Mouse (Mus musculus) retina, adult 2 months (tissue): ENCODE measurements around the gene Gli2.
A peak's percentile ranks its signal among the peaks of the same experiment; 100 is the strongest.

ENCODE experiments used
- DNase-seq: peaks from one replicate; pipeline ENCODE4 v3.0.0-alpha.2; 2012; ENCODE audit warnings: low read depth, low spot score

Gli2 gene

GRCm38 (mm10) chr1:118994482-118995105 is 58.8 kb downstream of the Gli2 start:
- DNase-seq, result no peak

GRCm38 (mm10) chr1:118993775-118994174 is 59.6 kb downstream of the Gli2 start:
- DNase-seq, result no peak

DNA sequence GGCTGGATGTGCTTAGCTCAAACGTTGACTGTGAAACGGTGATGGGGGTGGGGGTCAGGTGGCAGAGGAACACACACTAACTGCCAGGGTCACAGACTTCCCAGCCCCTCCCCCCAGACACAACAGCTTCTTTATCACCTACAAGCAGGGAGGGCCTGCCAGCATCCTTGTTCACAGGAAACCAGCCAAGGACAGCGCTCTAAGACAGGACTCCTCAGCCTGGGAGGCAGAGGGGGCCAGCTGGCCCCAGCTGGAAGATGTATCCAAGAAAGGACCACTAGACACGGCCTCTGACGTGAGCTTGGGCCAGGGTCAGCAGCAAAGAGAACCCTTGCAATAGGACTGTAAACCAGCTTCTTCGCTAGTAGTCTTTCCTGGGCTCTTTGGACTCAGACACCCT is 65.1 kb downstream of the Gli2 start:
- DNase-seq, result no peak

GRCm38 (mm10) chr1:118987538-118987937 is 65.9 kb downstream of the Gli2 start:
- DNase-seq, result no peak

- no peak for DNase-seq
Observed at GRCm38 (mm10) chr1:118983389-118983788, 70.0 kb downstream of the Gli2 start.

DNA sequence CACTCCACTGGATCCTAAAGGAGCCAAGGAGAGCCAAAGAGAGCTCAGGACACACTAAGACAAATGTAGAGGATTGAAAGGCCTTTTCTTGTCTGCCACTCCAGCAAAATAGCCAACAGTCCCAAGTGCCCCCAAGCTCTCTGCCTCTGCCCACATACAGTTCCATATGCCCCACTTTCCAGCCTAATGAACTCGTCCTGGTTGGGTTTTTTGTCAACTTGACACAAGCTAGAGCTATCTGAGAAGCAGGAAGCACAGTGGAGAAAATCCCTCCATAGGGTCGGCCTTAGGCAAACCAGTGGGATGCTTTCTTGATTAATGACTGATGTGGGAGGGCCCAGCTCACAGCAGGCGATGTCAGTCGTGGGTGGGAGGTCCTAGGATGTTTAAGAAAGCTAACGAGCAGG is 70.6 kb downstream of the Gli2 start:
- DNase-seq, result no peak

DNA sequence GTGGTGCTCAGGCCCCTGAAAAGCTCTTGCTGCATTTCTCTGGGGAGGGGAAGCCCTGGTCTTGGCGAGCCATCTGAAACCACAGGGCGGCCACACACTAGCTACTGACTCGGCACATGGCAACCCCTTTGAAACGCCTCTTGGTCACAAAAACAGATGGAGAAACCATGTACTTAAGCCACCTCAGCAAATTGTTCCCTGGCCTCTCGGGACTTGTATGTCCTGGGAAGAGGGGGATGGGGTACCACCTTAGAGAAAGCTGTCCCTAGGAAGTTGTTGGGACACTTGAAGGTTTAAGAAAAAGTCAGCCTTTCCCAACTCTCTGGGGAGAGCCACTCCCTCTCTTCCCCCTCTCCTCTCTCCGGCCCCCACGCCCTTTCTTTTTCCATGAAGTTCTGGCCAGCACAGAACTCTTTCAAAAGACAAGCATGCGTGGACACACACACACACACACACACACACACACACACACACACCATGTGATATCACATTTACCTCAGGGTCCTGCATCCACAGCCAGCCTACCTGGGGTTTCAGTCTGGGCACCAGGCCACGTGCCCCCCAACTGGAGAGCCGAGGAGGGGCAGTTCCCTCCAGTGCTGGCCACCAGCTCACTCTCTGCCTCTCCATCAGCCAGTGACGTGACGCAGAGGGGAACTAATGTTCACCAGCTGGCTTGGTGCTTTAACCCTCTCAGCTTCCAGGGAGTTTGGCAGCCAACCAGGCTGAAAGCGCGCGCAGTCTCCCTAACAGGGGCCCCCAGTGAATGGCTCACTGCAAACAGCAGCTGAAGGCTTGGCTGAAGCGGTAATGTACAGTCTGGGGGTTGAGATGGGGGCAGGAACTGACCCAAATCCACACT is 71.2 kb downstream of the Gli2 start:
- no peak for DNase-seq

- no peak for DNase-seq
Observed at GRCm38 (mm10) chr1:118980636-118981035, 72.8 kb downstream of the Gli2 start.

DNA sequence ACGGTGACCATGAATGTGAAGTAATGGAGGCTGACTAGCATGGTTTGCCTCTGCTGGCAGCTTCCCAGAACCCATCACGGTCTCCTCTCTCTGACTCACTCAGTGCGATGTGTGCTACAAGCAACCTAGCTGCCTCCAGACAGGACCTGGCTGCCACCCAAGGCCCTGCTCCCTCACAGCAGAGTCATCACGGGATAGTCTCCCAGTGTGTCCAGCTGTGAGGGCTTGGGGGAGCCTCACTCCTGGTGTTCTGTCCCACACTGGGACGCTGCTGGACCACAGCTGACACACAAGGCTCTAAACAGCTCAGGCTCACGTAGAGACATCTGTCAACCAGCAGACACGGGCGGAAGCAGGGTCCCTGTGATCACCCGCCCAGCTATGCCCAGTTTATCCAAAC is 76.8 kb downstream of the Gli2 start:
- no peak for DNase-seq

DNA sequence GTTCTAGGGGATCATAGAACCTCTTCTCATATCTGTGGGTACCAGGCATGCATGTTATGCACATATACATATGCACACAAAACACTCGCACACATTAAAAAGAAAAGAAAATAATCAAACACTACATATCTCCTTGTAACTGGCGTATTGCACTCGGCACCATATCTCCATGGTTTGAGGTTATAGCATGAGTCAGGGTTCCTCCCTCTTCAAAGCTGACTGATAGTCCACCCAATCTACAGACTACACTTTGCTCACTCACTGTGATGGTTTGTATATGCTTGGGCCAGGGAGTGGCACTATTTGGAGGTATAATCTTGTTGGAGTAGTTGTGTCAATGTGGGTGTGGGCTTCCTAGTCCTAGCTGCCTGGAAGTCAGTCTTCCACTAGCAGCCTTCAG is 78.0 kb downstream of the Gli2 start:
- DNase-seq, result no peak

- no peak for DNase-seq
Observed at GRCm38 (mm10) chr1:118970068-118970467, 83.4 kb downstream of the Gli2 start.

GRCm38 (mm10) chr1:118969409-118969808 is 84.0 kb downstream of the Gli2 start:
- no peak for DNase-seq

DNA sequence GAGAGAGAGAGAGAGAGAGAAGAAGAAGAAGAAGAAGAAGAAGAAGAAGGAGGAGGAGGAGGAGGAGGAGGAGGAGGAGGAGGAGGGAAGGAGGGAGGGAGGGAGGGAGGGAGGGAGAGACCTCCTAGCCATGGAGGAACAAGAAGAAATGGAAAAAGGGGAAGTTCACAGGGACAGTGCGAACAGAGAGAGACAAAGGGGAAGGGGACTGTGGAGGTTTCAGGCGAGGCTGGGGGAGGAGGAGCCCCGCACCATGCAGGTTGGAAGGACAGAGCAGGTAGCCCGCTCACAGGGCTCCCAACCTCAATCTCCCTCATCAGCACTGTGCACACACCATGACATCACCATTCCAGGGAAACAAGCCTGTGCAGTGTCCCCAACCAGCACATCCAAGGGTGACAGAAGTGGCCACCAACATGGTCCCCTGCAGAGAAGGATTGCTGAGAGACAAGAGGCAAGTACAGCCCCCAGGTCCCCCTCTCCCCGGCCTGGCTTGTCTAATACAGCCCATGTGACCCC is 84.7 kb downstream of the Gli2 start:
- DNase-seq, result no peak

GRCm38 (mm10) chr1:118967976-118968375 is 85.4 kb downstream of the Gli2 start:
- DNase-seq, result no peak

DNA sequence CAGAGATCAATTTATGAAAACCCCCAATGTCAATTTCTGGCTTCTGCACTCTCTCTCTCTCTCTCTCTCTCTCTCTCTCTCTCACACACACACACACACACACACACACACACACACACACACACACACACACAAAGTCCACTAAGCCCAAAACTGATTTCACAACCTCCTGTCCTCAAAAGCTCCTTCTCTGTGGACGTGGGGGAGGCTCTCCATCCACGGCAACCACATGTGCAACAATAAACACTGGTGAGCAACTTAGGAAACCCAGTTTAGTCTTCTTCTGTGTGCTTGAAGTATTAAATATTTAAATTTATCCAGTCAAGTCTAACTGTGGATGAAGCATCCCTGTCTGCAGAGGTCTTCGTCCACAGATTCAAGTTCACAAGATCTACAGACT is 86.1 kb downstream of the Gli2 start:
- DNase-seq, result no peak

- no peak for DNase-seq
Observed at GRCm38 (mm10) chr1:118958644-118959043, 94.8 kb downstream of the Gli2 start.

DNA sequence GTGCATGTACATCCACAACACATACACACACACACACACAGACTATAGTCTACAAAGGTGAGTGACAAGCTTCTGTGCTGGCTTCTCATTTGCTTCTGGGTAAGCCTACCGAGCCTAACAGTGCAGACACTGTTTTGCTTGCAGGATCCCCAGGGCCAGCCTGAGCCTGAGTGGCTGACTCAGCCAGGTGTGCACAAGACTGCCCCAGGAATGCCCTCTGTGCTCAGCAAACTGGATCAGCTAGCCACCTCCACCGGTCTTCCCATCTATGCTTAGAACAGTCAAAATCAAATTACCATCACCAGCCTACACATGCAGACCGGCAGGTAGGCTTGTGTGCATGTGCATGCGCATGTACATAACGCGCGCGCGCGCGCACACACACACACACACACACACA is 97.6 kb downstream of the Gli2 start:
- DNase-seq, result no peak

GRCm38 (mm10) chr1:118954434-118955301 is 98.8 kb downstream of the Gli2 start:
- peak; percentile 22 for DNase-seq

- no peak for DNase-seq
Observed at GRCm38 (mm10) chr1:118953031-118953430, 100.4 kb downstream of the Gli2 start.

- no peak for DNase-seq
Observed at GRCm38 (mm10) chr1:118952318-118952717, 101.1 kb downstream of the Gli2 start.

DNA sequence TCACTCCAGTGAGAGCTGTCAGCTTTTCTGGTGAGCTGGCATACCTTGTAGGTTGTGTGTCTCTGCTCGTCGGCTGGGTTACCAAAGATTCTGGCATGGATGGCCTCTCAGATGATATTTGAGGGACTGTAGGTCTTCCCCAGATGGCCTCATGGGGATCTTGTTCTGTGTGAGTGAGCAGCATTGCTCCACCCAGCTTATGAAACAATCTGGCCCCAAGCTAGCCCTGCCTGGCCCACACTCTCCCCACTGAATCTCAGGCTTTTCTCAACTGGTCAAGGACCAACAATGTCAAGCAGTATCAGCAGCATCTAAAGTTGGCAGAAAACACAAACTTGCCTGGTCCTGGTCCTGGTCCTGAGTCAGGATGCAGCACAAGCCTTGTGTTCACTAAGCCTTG is 105.0 kb downstream of the Gli2 start:
- DNase-seq, result no peak

DNA sequence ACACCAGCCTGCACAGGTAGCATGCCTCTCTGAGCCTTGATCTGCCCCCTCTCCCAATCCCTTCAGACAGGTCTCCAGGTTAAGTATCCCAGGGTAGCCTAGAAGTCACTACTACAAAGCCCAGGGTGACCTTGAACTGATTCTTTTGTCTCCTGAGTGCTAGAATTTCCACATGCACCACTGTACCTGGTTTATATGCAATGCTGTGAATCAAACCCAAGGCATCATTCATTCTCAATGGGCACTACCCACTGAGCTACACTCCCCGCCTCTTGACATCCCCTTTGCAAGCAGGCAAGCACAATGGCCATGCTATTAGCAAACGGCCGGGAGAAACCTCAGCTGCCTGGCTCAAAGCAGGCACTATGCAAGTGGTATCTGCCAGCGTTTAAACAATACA is 106.2 kb downstream of the Gli2 start:
- DNase-seq, result no peak
